Mouse (Mus musculus) forebrain, embryonic 14.5 days (tissue): ENCODE measurements around the gene Farp1. TPM values are rescaled to one million over a fixed set of nuclear protein-coding genes. Genes with fewer than 3 reads are reported as not detected.

ENCODE experiments used
- ATAC-seq: fragments of 200-750 bp; cut with Nextera tagmentation; 2 replicates; pipeline ENCODE4 v1.8.0; 2017; ENCODE audit warnings: mild to moderate bottlenecking, moderate library complexity
- DNase-seq: peaks from one replicate; pipeline ENCODE4 v3.0.0-alpha.2; 2015; ENCODE audit warnings: low spot score
- H3K27ac ChIP-seq: fragments of 300-500 bp; sonication (generic); 2 replicates; pipeline ENCODE4 v1.5.1; 2014; ENCODE audit warnings: low read depth, mild to moderate bottlenecking, control low read depth, low read length, moderate library complexity
- H3K27me3 ChIP-seq: fragments of 300-500 bp; sonication (generic); replicated peaks from 2 replicates; pipeline ENCODE4 v1.6.1; 2014; ENCODE audit warnings: low read length, control low read depth, mixed read lengths; ENCODE audit not compliant: control insufficient read depth, insufficient read depth
- H3K36me3 ChIP-seq: fragments of 300-500 bp; sonication (generic); 2 replicates; pipeline ENCODE4 v1.6.1; 2014; ENCODE audit warnings: low read length, control low read depth; ENCODE audit not compliant: control insufficient read depth, insufficient read depth
- H3K4me1 ChIP-seq: fragments of 300-500 bp; sonication (generic); 2 replicates; pipeline ENCODE4 v1.6.1; 2014; ENCODE audit warnings: antibody characterized with exemption, low read length, control low read depth; ENCODE audit not compliant: control insufficient read depth, insufficient read depth
- H3K4me2 ChIP-seq: fragments of 300-500 bp; sonication (generic); 2 replicates; pipeline ENCODE4 v1.6.1; 2014; ENCODE audit warnings: mild to moderate bottlenecking, control low read depth, low read length
- H3K4me3 ChIP-seq: fragments of 300-500 bp; sonication (generic); 2 replicates; pipeline ENCODE4 v1.5.1; 2014; ENCODE audit warnings: low read depth, low read length, control low read depth
- H3K9ac ChIP-seq: fragments of 300-500 bp; sonication (generic); 2 replicates; pipeline ENCODE4 v1.6.1; 2014; ENCODE audit warnings: mild to moderate bottlenecking, low read length, control low read depth, moderate library complexity
- H3K9me3 ChIP-seq: fragments of 300-500 bp; sonication (generic); replicated peaks from 2 replicates; pipeline ENCODE4 v1.6.1; 2016; ENCODE audit warnings: low read length, control low read depth, mixed read lengths; ENCODE audit not compliant: control insufficient read depth
- WGBS: fragments of 180-500 bp; shearing (Covaris S2); extraction: QIAGEN DNeasy Blood & Tissue Kit; methylation state at CpG from one replicate; pipeline ENCODE4 v1.1.7; 2014; 5-methylcytosine and 5-hydroxymethylcytosine counted together
- polyA plus RNA-seq: library from polyadenylated mRNA; unstranded; fragments of >200 nt; fragmentation: Nextera tagmentation; extraction: Ambion mirVana; gene quantifications from 2 replicates; pipeline ENCODE4 v1.2.1, GENCODE M21; 2014

The Farp1 gene
- polyA plus RNA-seq, 1 experiment from 2014 or later, result 17.4 TPM

DNA sequence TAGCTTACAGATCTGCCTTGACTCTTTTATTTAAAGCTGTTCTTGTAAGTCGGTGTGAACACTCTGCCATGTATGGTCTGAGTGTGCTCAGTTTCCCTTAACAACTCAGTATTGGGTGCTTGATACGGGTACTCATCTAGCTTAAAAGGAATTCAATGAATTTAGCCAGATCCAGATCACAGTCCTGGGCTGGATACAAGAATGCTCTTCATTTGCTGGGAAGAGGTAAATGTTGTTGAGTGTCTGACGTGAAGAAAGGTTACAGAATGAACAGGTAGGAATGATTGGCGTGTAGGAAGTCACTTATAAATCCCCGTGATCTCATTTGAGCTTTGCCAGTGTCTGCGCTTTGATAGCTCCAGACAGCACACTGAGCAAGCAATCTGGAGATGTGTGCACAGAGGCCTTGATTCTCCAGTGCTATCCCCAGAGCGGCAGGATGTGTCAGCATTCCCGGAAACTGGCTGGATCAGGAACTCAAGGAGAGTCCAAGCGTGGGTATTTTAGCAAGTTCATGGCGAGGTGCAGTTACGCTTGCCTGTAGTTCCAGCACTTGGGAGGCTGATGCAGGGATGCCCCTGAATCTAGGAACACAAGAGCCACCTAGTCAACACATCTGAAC lies 179.7 kb downstream of the Farp1 start:
- Histone ChIP-seq H3K4me2 (no peak overlapping the region), H3K36me3 (no peaks in the 10 kb centered on the region), H3K9me3 (no peaks in the 10 kb centered on the region), H3K27me3 (no peaks in the 10 kb centered on the region), H3K27ac (no peak overlapping the region), H3K4me3 (no peak overlapping the region), H3K4me1 (no peaks in the 10 kb centered on the region), H3K9ac (no peak overlapping the region)
- DNase-seq, result no peak
- 90% methylated on average over 11 of the region's 11 CpGs for WGBS
- ATAC-seq, result no peak

DNA sequence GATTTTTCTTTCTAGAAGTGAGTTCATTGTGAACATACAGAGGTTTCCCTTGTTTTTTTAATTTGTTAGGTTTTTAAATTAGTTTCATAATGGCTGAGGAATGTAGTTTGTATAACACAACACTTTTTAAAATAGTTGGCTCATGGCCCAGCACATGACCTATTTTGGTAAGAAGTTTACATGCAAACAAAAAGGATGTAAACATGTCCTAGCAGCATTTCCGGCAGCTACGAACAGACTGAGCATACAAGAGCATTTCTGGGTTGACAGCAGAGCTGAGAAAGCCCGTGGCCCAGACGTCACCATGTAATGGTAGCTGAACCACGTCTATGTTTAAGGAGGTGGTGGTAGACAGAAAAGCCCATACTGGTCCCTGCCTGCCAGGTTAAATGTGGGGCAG lies 180.8 kb downstream of the Farp1 start:
- ATAC-seq, result no peak
- no peaks in the 10 kb centered on the region for H3K36me3 ChIP-seq
- no peak overlapping the region for H3K4me2 ChIP-seq
- WGBS, result 66% methylated on average over 5 of the region's 5 CpGs
- no peaks in the 10 kb centered on the region for H3K9me3 ChIP-seq
- H3K4me1 ChIP-seq, result no peaks in the 10 kb centered on the region
- no peak for DNase-seq
- no peaks in the 10 kb centered on the region for H3K27me3 ChIP-seq
- H3K4me3 ChIP-seq, result no peak overlapping the region
- no peak overlapping the region for H3K27ac ChIP-seq
- no peak overlapping the region for H3K9ac ChIP-seq

DNA sequence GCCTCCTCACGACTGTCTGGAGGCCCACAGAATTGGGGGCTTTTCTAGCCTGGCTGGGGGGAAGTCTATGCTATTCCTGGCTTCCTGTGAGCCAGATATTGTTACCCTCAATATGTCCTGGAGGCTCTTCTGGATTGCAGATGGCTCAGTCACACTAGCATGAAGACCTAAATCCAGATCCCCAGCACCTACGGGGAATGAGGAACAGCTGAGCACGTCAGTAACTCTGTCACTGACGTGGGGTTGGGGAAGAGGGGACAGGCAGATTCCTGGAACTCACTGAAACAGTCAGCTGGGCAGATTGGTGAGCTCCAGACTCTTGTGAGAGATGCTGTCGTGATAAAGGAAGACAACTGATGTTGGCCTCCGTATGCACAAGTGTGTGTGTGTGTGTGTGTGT lies 181.7 kb downstream of the Farp1 start:
- H3K4me1 ChIP-seq, result no peaks in the 10 kb centered on the region
- WGBS, result 75% methylated on average over 6 of the region's 6 CpGs

GRCm38 (mm10) chr14:121218620-121219019 lies 183.6 kb downstream of the Farp1 start:
- 80% methylated on average over 7 of the region's 7 CpGs for WGBS
- H3K4me1 ChIP-seq, result no peaks in the 10 kb centered on the region
- H3K9me3 ChIP-seq, result no peaks in the 10 kb centered on the region
- peaks cover 6% of the 10 kb centered on the region; the same call in 1 of the 2 replicates for H3K36me3 ChIP-seq
- no peak overlapping the region for H3K4me2 ChIP-seq
- no peak overlapping the region for H3K4me3 ChIP-seq
- no peaks in the 10 kb centered on the region for H3K27me3 ChIP-seq
- no peak overlapping the region for H3K9ac ChIP-seq
- ATAC-seq (no peak), DNase-seq (no peak)
- H3K27ac ChIP-seq, result no peak overlapping the region; the same call in 1 of the 2 replicates

More for the DNA sequence above, 181.7 kb downstream of the Farp1 start:
- Histone ChIP-seq H3K27ac (0 out of 2 replicates have a peak overlapping the region, but pooled peaks have one; percentile 11), H3K9me3 (no peaks in the 10 kb centered on the region), H3K36me3 (no peaks in the 10 kb centered on the region), H3K27me3 (no peaks in the 10 kb centered on the region), H3K9ac (no peak overlapping the region), H3K4me3 (no peak overlapping the region), H3K4me2 (no peak overlapping the region)
- DNase-seq (no peak), ATAC-seq (no peak)

- H3K36me3 ChIP-seq, result peaks cover 9% of the 10 kb centered on the region; the same call in 1 of the 2 replicates
- peak overlapping the region; percentile 28; the same call in 1 of the 2 replicates for H3K27ac ChIP-seq
- peak; percentile 21; the same call in 1 of the 2 replicates for ATAC-seq
- DNase-seq, result peak; percentile 49
- H3K4me3 ChIP-seq, result no peak overlapping the region
- H3K9ac ChIP-seq, result no peak overlapping the region
- H3K4me1 ChIP-seq, result no peaks in the 10 kb centered on the region
- H3K4me2 ChIP-seq, result no peak overlapping the region
- no peaks in the 10 kb centered on the region for H3K27me3 ChIP-seq
- 73% methylated on average over 10 of the region's 10 CpGs for whole genome bisulfite sequencing
- no peaks in the 10 kb centered on the region for H3K9me3 ChIP-seq
Observed at GRCm38 (mm10) chr14:121219226-121220039, 184.4 kb downstream of the Farp1 start.

DNA sequence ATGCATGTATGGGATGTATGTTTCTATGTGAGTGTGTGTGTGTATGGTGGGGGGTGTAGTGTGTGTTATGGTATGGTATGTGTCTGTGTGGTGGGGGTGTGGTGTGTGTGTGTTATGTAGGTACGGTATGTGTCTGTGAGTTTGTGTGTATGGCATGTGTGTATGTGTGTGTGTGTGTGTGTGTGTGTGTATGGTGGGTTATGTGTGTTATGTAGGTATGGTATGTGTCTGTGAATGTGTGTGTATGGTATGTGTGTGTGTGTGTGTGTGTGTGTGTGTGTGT lies 185.0 kb downstream of the Farp1 start:
- H3K27ac ChIP-seq, result peak overlapping the region; percentile 28; the same call in 1 of the 2 replicates
- H3K36me3 ChIP-seq, result peaks cover 9% of the 10 kb centered on the region; the same call in 1 of the 2 replicates

GRCm38 (mm10) chr14:121220723-121221122 lies 185.7 kb downstream of the Farp1 start:
- no peak overlapping the region for H3K4me3 ChIP-seq
- H3K27ac ChIP-seq, result no peak overlapping the region

More for the DNA sequence above, 185.0 kb downstream of the Farp1 start:
- H3K27me3 ChIP-seq, result no peaks in the 10 kb centered on the region
- no peaks in the 10 kb centered on the region for H3K4me1 ChIP-seq
- no peak overlapping the region for H3K9ac ChIP-seq
- H3K9me3 ChIP-seq, result no peaks in the 10 kb centered on the region
- WGBS, result 100% methylated on average over 1 of the region's 1 CpGs
- ATAC-seq (peak; percentile 35; the same call in 1 of the 2 replicates), DNase-seq (no peak)
- no peak overlapping the region for H3K4me2 ChIP-seq
- H3K4me3 ChIP-seq, result no peak overlapping the region

DNA sequence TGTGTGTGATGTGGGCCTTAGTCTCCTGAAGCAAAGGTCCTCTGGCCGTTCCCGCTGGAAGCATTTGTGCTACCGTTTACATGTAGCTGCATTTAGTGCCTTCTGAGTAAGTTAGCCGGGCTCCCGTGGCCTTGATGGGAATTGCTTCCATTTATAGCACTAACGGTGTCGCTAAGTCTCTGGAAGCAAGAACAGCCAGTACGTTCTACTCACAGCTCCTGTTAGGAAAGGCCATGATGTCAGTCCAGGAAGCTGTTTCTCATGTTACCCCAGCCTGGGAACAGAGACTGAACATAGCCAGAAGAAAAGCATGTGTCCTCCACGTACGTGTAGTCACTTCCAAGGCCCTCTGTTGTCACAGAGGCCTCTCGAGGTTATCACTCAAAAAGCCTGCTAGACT lies 190.8 kb downstream of the Farp1 start:
- H3K9ac ChIP-seq, result no peak overlapping the region
- H3K9me3 ChIP-seq, result no peaks in the 10 kb centered on the region
- WGBS, result 83% methylated on average over 11 of the region's 11 CpGs
- H3K36me3 ChIP-seq, result peaks cover 12% of the 10 kb centered on the region; the same call in 1 of the 2 replicates
- no peak overlapping the region for H3K4me3 ChIP-seq
- ATAC-seq (no peak), DNase-seq (no peak)
- H3K27ac ChIP-seq, result no peak overlapping the region
- H3K4me2 ChIP-seq, result no peak overlapping the region
- H3K27me3 ChIP-seq, result no peaks in the 10 kb centered on the region
- no peaks in the 10 kb centered on the region for H3K4me1 ChIP-seq

More at GRCm38 (mm10) chr14:121220723-121221122, 185.7 kb downstream of the Farp1 start:
- Histone ChIP-seq H3K4me2 (no peak overlapping the region), H3K9me3 (no peaks in the 10 kb centered on the region), H3K9ac (no peak overlapping the region), H3K27me3 (no peaks in the 10 kb centered on the region), H3K36me3 (peaks cover 9% of the 10 kb centered on the region; the same call in 1 of the 2 replicates), H3K4me1 (no peaks in the 10 kb centered on the region)
- WGBS, result 86% methylated on average over 5 of the region's 5 CpGs
- ATAC-seq (no peak), DNase-seq (peak; percentile 57)
